Comparison of ENCODE assay signal across 28 mouse cellular contexts in the genomic region with DNA sequence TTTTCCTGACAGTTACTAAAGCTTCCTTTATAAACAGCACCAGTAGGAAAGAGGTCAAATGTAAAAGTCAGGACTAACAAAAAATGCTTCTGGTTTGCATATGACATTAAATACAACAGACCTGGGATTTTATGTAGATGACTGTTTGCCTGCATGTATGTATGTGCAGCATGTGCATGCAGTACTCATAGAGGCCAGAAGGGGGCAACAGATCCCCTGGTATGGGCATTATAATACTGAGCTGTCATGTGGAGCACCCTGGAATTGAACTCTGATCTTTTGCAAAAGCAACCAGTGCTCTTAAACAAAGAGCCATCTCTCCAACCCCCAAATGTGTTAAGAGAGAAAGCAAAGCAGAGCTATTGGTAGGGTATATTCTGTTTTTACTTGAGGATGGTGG.
DNase-seq lines count a peak whose midpoint lies in the region; ATAC-seq and TF ChIP-seq lines count a peak whose summit lies in the region.
"Had no signal": no experiment of that assay in that cellular context is flagged by ENCODE, and none has a peak within 500 bp of the region (broad histone marks: within the 10 kb centered on the region; RNA-seq: fewer than 3 reads in every experiment).

No protein-coding gene starts in this region.

- no peak for ATAC-seq in heart, embryonic 11.5 days (replicated peaks; ENCODE audit: insufficient number of reproducible peaks, low FRiP score, low TSS enrichment)
- no peak for ATAC-seq in liver, postnatal 0 days
- no peak for ATAC-seq in liver, embryonic 12.5 days
- no peak for ATAC-seq in megakaryocyte, adult 5-6 weeks (ENCODE audit: poor library complexity, severe bottlenecking)
- ATAC-seq: forebrain, embryonic 13.5 days; intestine, embryonic 15.5 days; midbrain, embryonic 15.5 days had no signal

- intact Hi-C loops in heart, adult 2 months (cut with DNase I) = no loop called here

- no peak overlapping the region for H3K4me2 ChIP-seq in heart, embryonic 11.5 days
- no peak overlapping the region for H3K4me2 ChIP-seq in liver, postnatal 0 days (ENCODE audit: low read depth, low read length)
- H3K4me2 ChIP-seq in liver, embryonic 12.5 days = no peak overlapping the region
- H3K4me2 ChIP-seq: embryonic facial prominence, embryonic 12.5 days; forebrain, embryonic 13.5 days; heart, embryonic 12.5 days; hindbrain, embryonic 12.5 days; intestine, embryonic 15.5 days; liver, embryonic 11.5 days; midbrain, embryonic 15.5 days; neural tube, embryonic 15.5 days; stomach, embryonic 15.5 days had no signal

- peaks cover 3% of the 10 kb centered on the region for H3K36me3 ChIP-seq in heart, adult 2 months (ENCODE audit: control insufficient read depth, insufficient read depth, low read length)
- peaks cover 29% of the 10 kb centered on the region for H3K36me3 ChIP-seq in heart, embryonic 11.5 days (ENCODE audit: control insufficient read depth, insufficient read depth, low read length)
- H3K36me3 ChIP-seq in liver, postnatal 0 days (replicated peaks; ENCODE audit: insufficient read depth, low read length) = peaks cover 10% of the 10 kb centered on the region
- peaks cover 12% of the 10 kb centered on the region for H3K36me3 ChIP-seq in liver, embryonic 12.5 days
- peaks cover 13% of the 10 kb centered on the region for H3K36me3 ChIP-seq in E14TG2a.4 (ENCODE audit: insufficient read depth, low read length)
- H3K36me3 ChIP-seq: G1E; intestine, embryonic 15.5 days had no signal

- H3K27me3 ChIP-seq in heart, adult 2 months (ENCODE audit: control insufficient read depth, insufficient read depth, low read length) = no peaks in the 10 kb centered on the region
- no peaks in the 10 kb centered on the region for H3K27me3 ChIP-seq in heart, embryonic 11.5 days (ENCODE audit: control insufficient read depth, insufficient read depth, low read length)
- no peaks in the 10 kb centered on the region for H3K27me3 ChIP-seq in liver, postnatal 0 days (ENCODE audit: insufficient read depth, low read length)
- no peaks in the 10 kb centered on the region for H3K27me3 ChIP-seq in liver, embryonic 12.5 days (replicated peaks)
- no peaks in the 10 kb centered on the region for H3K27me3 ChIP-seq in E14TG2a.4 (ENCODE audit: insufficient read depth, low read length)
- H3K27me3 ChIP-seq: embryonic facial prominence, embryonic 12.5 days; forebrain, embryonic 13.5 days; heart, embryonic 12.5 days; hindbrain, embryonic 12.5 days; intestine, embryonic 15.5 days; megakaryocyte, embryonic 14.5 days; midbrain, embryonic 15.5 days; neural tube, embryonic 15.5 days; stomach, embryonic 15.5 days had no signal

- no peaks in the 10 kb centered on the region for H3K79me2 ChIP-seq in heart, adult 2 months (replicated peaks; ENCODE audit: control insufficient read depth, insufficient read depth, low read length)

- peaks cover 11% of the 10 kb centered on the region for H3K9me3 ChIP-seq in heart, embryonic 11.5 days (replicated peaks; ENCODE audit: control insufficient read depth, low read length)
- H3K9me3 ChIP-seq in liver, postnatal 0 days (ENCODE audit: low read length) = 0 out of 2 replicates have a peak, but pooled peaks cover 5% of the 10 kb centered on the region
- peaks cover 8% of the 10 kb centered on the region for H3K9me3 ChIP-seq in liver, embryonic 12.5 days (replicated peaks)
- H3K9me3 ChIP-seq in E14TG2a.4 (ENCODE audit: low read length) = peaks cover 7% of the 10 kb centered on the region; the same call in 1 of the 2 replicates
- H3K9me3 ChIP-seq: intestine, embryonic 15.5 days; limb, embryonic 10.5 days; midbrain, embryonic 15.5 days; stomach, embryonic 15.5 days had no signal

- no peak overlapping the region for H3K27ac ChIP-seq in heart, adult 2 months
- no peak overlapping the region for H3K27ac ChIP-seq in heart, embryonic 11.5 days (ENCODE audit: low read depth, low read length)
- H3K27ac ChIP-seq in liver, postnatal 0 days (ENCODE audit: low read depth) = no peak overlapping the region
- no peak overlapping the region for H3K27ac ChIP-seq in liver, embryonic 12.5 days
- H3K27ac ChIP-seq: embryonic facial prominence, embryonic 12.5 days; forebrain, embryonic 13.5 days; hindbrain, embryonic 12.5 days; intestine, embryonic 15.5 days; limb, embryonic 10.5 days; midbrain, embryonic 15.5 days; neural tube, embryonic 15.5 days; stomach, embryonic 15.5 days had no signal

- no peak for TF ChIP-seq POLR2A in heart, adult 2 months (IDR thresholded peaks at IDR 0.05; ENCODE audit: insufficient read depth, low read depth, low read length)
- TF ChIP-seq POLR2A in brain, embryonic 14.5 days (IDR thresholded peaks at IDR 0.05; ENCODE audit: borderline replicate concordance, extremely low read depth, insufficient read depth, insufficient read length, poor library complexity, severe bottlenecking) = no peak

- H3K4me3 ChIP-seq in heart, adult 2 months = no peak overlapping the region
- no peak overlapping the region for H3K4me3 ChIP-seq in heart, embryonic 11.5 days (ENCODE audit: low read depth, low read length)
- H3K4me3 ChIP-seq in liver, postnatal 0 days (ENCODE audit: low read depth, low read length) = no peak overlapping the region
- no peak overlapping the region for H3K4me3 ChIP-seq in liver, embryonic 12.5 days
- H3K4me3 ChIP-seq in E14TG2a.4 (replicated peaks; ENCODE audit: low read length) = no peak overlapping the region
- H3K4me3 ChIP-seq: embryonic facial prominence, embryonic 12.5 days; erythroblast, embryonic 14.5 days; forebrain, embryonic 13.5 days; heart, embryonic 12.5 days; hindbrain, embryonic 12.5 days; intestine, embryonic 15.5 days; limb, embryonic 10.5 days; megakaryocyte, embryonic 14.5 days; midbrain, embryonic 15.5 days; neural tube, embryonic 15.5 days; stomach, embryonic 15.5 days had no signal

- no peaks in the 10 kb centered on the region for H3K4me1 ChIP-seq in heart, adult 2 months (ENCODE audit: control insufficient read depth, insufficient read depth, low read length)
- peaks cover 7% of the 10 kb centered on the region; the same call in 1 of the 2 replicates for H3K4me1 ChIP-seq in heart, embryonic 11.5 days (ENCODE audit: control insufficient read depth, insufficient read depth, low read length)
- H3K4me1 ChIP-seq in liver, postnatal 0 days (ENCODE audit: insufficient read depth) = no peaks in the 10 kb centered on the region
- no peaks in the 10 kb centered on the region for H3K4me1 ChIP-seq in liver, embryonic 12.5 days
- peaks cover 2% of the 10 kb centered on the region for H3K4me1 ChIP-seq in E14TG2a.4 (replicated peaks; ENCODE audit: low read depth, low read length)
- H3K4me1 ChIP-seq: forebrain, embryonic 13.5 days; hindbrain, embryonic 12.5 days; megakaryocyte, embryonic 14.5 days; midbrain, embryonic 15.5 days; neural tube, embryonic 15.5 days had no signal

- H3K9ac ChIP-seq in heart, adult 2 months (ENCODE audit: low read depth, low read length) = no peak overlapping the region
- H3K9ac ChIP-seq in heart, embryonic 11.5 days (ENCODE audit: low read depth, low read length) = no peak overlapping the region
- H3K9ac ChIP-seq in liver, postnatal 0 days (replicated peaks) = no peak overlapping the region
- no peak overlapping the region for H3K9ac ChIP-seq in liver, embryonic 12.5 days
- H3K9ac ChIP-seq: embryonic facial prominence, embryonic 12.5 days; forebrain, embryonic 13.5 days; heart, embryonic 12.5 days; hindbrain, embryonic 12.5 days; intestine, embryonic 15.5 days; midbrain, embryonic 15.5 days; neural tube, embryonic 15.5 days; stomach, embryonic 15.5 days had no signal

- peak; percentile 39 for TF ChIP-seq CTCF in heart, adult 2 months (IDR thresholded peaks at IDR 0.05)
- peak; percentile 15; the same call in 1 of the 2 replicates for TF ChIP-seq CTCF in liver, postnatal 0 days (IDR thresholded peaks at IDR 0.05; ENCODE audit: low read depth)
- peak; percentile 86 for TF ChIP-seq CTCF in E14TG2a.4 (conservative IDR thresholded peaks at IDR 0.05; ENCODE audit: low read length)
- TF ChIP-seq CTCF in brain, embryonic 14.5 days (IDR thresholded peaks at IDR 0.05; ENCODE audit: borderline replicate concordance, extremely low read depth, insufficient read depth, insufficient read length) = peak; percentile 21; the same call in 1 of the 2 replicates

- no peak for TF ChIP-seq EP300 in heart, adult 2 months (IDR thresholded peaks at IDR 0.05; ENCODE audit: insufficient read depth, low read depth, low read length)
- TF ChIP-seq EP300 in liver, postnatal 0 days (IDR thresholded peaks at IDR 0.05; ENCODE audit: low read depth) = no peak

- DNase-seq in heart, adult 2 months = no peak
- no peak for DNase-seq in liver, postnatal 0 days
- DNase-seq in brain, embryonic 14.5 days (ENCODE audit: low read depth) = no peak
- DNase-seq in embryo, embryonic 10 days (ENCODE audit: low spot score) = no peak
- DNase-seq: adrenal gland, adult 2 months; cerebellum, adult 8-10 months; gastrocnemius, postnatal 36 days; heart, postnatal 14 days; kidney, postnatal 10 days; lung, postnatal 10 days; spleen, adult 18-20 months had no signal

Comparison
In these comparisons a context has a peak if more than half of its experiments do, and no peak if none do; other contexts are left out.
1. CTCF ChIP-seq: peak in every context shown above with its lines; median percentile 86 in E14TG2a.4; 39 in heart, adult 2 months; 21 in brain, embryonic 14.5 days; 15 in liver, postnatal 0 days.